Mouse (Mus musculus) kidney, adult 2 months (tissue): ENCODE results near the gene Sag. TPM values are rescaled to one million over a fixed set of nuclear protein-coding genes. Genes with fewer than 3 reads are reported as not detected.

Source experiments
- DNase-seq: peaks from one replicate; pipeline ENCODE4 v3.0.0; 2021
- H3K27ac ChIP-seq: fragments of 200-500 bp; 2 replicates; pipeline ENCODE4 v1.5.1; 2012; ENCODE audit warnings: low read depth, low read length, control low read depth, inconsistent platforms; ENCODE audit not compliant: insufficient read depth
- H3K27me3 ChIP-seq: fragments of 200-500 bp; replicated peaks from 2 replicates; pipeline ENCODE4 v1.6.1; 2012; ENCODE audit warnings: mild to moderate bottlenecking, moderate library complexity, low read length, inconsistent platforms; ENCODE audit not compliant: control insufficient read depth, insufficient read depth
- H3K36me3 ChIP-seq: fragments of 200-500 bp; 2 replicates; pipeline ENCODE4 v1.6.1; 2012; ENCODE audit warnings: mild to moderate bottlenecking, moderate library complexity, low read length, inconsistent platforms; ENCODE audit not compliant: control insufficient read depth, insufficient read depth
- H3K4me1 ChIP-seq: fragments of 200-500 bp; 2 replicates; pipeline ENCODE4 v1.6.1; 2011; ENCODE audit warnings: low read length; ENCODE audit not compliant: control insufficient read depth, insufficient read depth
- H3K4me3 ChIP-seq: fragments of 200-500 bp; 2 replicates; pipeline ENCODE4 v1.5.1; 2011; ENCODE audit warnings: mild to moderate bottlenecking, low read depth, low read length, control low read depth; ENCODE audit not compliant: insufficient read depth
- CTCF ChIP-seq: fragments of 200-500 bp; conservative IDR thresholded peaks from 2 replicates; pipeline ENCODE4 v1.5.1; 2011; ENCODE audit warnings: low read depth, mild to moderate bottlenecking, control low read depth, low read length, moderate library complexity, mixed read lengths; ENCODE audit not compliant: insufficient read depth, insufficient read length
- POLR2A ChIP-seq: fragments of 200-500 bp; IDR thresholded peaks from one replicate; pipeline ENCODE4 v1.6.1; 2011; ENCODE audit warnings: low read depth, low read length, control low read depth
- WGBS: fragments of 180-500 bp; shearing (Covaris S2); methylation state at CpG from one replicate; pipeline ENCODE4 v1.1.7; 2018; 5-methylcytosine and 5-hydroxymethylcytosine counted together
- polyA plus RNA-seq: library from polyadenylated mRNA; depleted of rRNA; stranded (reverse); fragments of >200 nt; gene quantifications from 2 replicates; pipeline ENCODE4 v1.2.3, GENCODE M21; 2012; rRNA removed

Gene Sag
- polyA plus RNA-seq: 0.16 and 0.34 TPM in 2 replicates

GRCm38 (mm10) chr1:87803576-87803975 lies at the start of gene Sag:
Gene Sag, plus strand, starts transcription at chr1:87803680.
- DNase-seq: no peak
- Histone ChIP-seq H3K27me3 (no peaks in the 10 kb centered on the region), H3K4me1 (no peaks in the 10 kb centered on the region), H3K4me3 (no peak within 1 kb of the TSS), H3K27ac (no peak within 1 kb of the TSS), H3K36me3 (no peaks in the 10 kb centered on the region)
- 57% methylated on average over 6 of the region's 6 CpGs for WGBS
- TF ChIP-seq CTCF (no peak), POLR2A (no peak)

- under 1% methylated on average over 79 of the region's 79 CpGs for WGBS
- TF ChIP-seq POLR2A (no peak), CTCF (peak; percentile 52)
- H3K27ac ChIP-seq: peak within 1 kb of the TSS; percentile 78
- DNase-seq: peak; percentile 97
- H3K36me3 ChIP-seq: no peaks in the 10 kb centered on the region
- H3K27me3 ChIP-seq: no peaks in the 10 kb centered on the region
- peaks cover 9% of the 10 kb centered on the region; the same call in 1 of the 2 replicates for H3K4me1 ChIP-seq
- H3K4me3 ChIP-seq: peak within 1 kb of the TSS; percentile 91
Observed at GRCm38 (mm10) chr1:87755641-87756470, 47.6 kb upstream of the Sag start, which contains the start of gene Atg16l1. Gene Atg16l1, plus strand, starts transcription at chr1:87755870.

- no peak for DNase-seq
- H3K4me3 ChIP-seq: no peak overlapping the region
- 94% methylated on average over 3 of the region's 3 CpGs for WGBS
- H3K36me3 ChIP-seq: peaks cover 9% of the 10 kb centered on the region
- H3K4me1 ChIP-seq: no peaks in the 10 kb centered on the region
- TF ChIP-seq POLR2A (no peak), CTCF (no peak)
- H3K27me3 ChIP-seq: no peaks in the 10 kb centered on the region
- H3K27ac ChIP-seq: no peak overlapping the region
Observed at GRCm38 (mm10) chr1:87763821-87764220, 39.7 kb upstream of the Sag start.

GRCm38 (mm10) chr1:87765741-87766140 lies 37.7 kb upstream of the Sag start:
- Histone ChIP-seq H3K36me3 (peaks cover 9% of the 10 kb centered on the region), H3K27me3 (no peaks in the 10 kb centered on the region), H3K4me1 (no peaks in the 10 kb centered on the region), H3K4me3 (no peak overlapping the region), H3K27ac (no peak overlapping the region)
- TF ChIP-seq CTCF (no peak), POLR2A (no peak)
- 92% methylated on average over 2 of the region's 2 CpGs for WGBS
- DNase-seq: no peak

GRCm38 (mm10) chr1:87766233-87766632 lies 37.2 kb upstream of the Sag start:
- peak; percentile 38 for DNase-seq
- H3K27me3 ChIP-seq: no peaks in the 10 kb centered on the region
- TF ChIP-seq CTCF (peak; percentile 78), POLR2A (no peak)
- 96% methylated on average over 3 of the region's 3 CpGs for WGBS
- H3K4me3 ChIP-seq: no peak overlapping the region
- H3K36me3 ChIP-seq: peaks cover 9% of the 10 kb centered on the region
- no peaks in the 10 kb centered on the region for H3K4me1 ChIP-seq
- H3K27ac ChIP-seq: no peak overlapping the region

- no peak for TF ChIP-seq CTCF
- no peak for TF ChIP-seq POLR2A
- WGBS: 96% methylated on average over 2 of the region's 2 CpGs
- no peak overlapping the region for H3K4me3 ChIP-seq
- no peak for DNase-seq
- no peak overlapping the region for H3K27ac ChIP-seq
- H3K4me1 ChIP-seq: no peaks in the 10 kb centered on the region
- H3K27me3 ChIP-seq: no peaks in the 10 kb centered on the region
- peaks cover 9% of the 10 kb centered on the region for H3K36me3 ChIP-seq
Observed at GRCm38 (mm10) chr1:87769263-87769662, 34.2 kb upstream of the Sag start.

- 93% methylated on average over 3 of the region's 3 CpGs for WGBS
- no peak for TF ChIP-seq CTCF
- TF ChIP-seq POLR2A: no peak
- DNase-seq: no peak
- H3K27me3 ChIP-seq: no peaks in the 10 kb centered on the region
- H3K4me3 ChIP-seq: no peak overlapping the region
- no peak overlapping the region for H3K27ac ChIP-seq
- H3K4me1 ChIP-seq: no peaks in the 10 kb centered on the region
- peaks cover 13% of the 10 kb centered on the region for H3K36me3 ChIP-seq
Observed at GRCm38 (mm10) chr1:87770486-87770885, 33.0 kb upstream of the Sag start.
